Mouse (Mus musculus): ENCODE data around the gene Ovca2.

Gene Ovca2

DNA sequence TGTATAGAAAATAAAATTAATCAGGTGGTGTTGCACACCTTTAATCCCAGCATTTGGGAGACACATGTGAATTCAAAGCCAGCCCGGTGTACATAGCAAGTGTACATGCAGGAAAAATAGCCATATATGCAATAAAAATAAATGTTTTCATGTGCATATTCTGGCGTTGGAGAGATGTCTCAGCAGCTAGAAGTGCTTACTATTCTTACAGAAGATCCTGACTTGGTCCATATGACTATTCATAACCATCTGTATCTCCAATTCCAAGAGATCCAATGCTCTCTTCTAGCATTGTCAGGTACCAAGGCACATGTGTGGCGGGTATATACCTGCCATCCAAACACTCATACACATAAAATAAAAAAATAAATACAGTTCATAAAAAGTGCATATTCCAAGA lies 52.3 kb downstream of the Ovca2 start:
- no peak for DNase-seq (ENCODE audit: low spot score in 2 of 2)
